Mouse (Mus musculus): ENCODE results near the gene Ddr2. TPM values are rescaled to one million over a fixed set of nuclear protein-coding genes. Genes with fewer than 3 reads are reported as not detected.
A peak's percentile ranks its signal among the peaks of the same experiment; 100 is the strongest.

Ddr2 gene
- polyA plus RNA-seq, 1 experiment from 2014 or later, result 53.6 TPM

GRCm38 (mm10) chr1:170042996-170043395, 67.6 kb downstream of the Ddr2 start:
- ATAC-seq (ENCODE audit: insufficient read depth), result no peak
- DNase-seq, result no peak
- no peak for TF ChIP-seq CTCF (IDR thresholded peaks at IDR 0.05; ENCODE audit: low read depth)
- no peak overlapping the region for H3K4me3 ChIP-seq (ENCODE audit: low read depth, low read length)
- no peaks in the 10 kb centered on the region for H3K4me1 ChIP-seq (ENCODE audit: insufficient read depth)
- WGBS, result 70% methylated on average over 5 of the region's 5 CpGs
- H3K27me3 ChIP-seq (ENCODE audit: insufficient read depth, low read length), result no peaks in the 10 kb centered on the region
- no peak overlapping the region for H3K9ac ChIP-seq
- H3K9me3 ChIP-seq (ENCODE audit: low read depth, low read length), result no peaks in the 10 kb centered on the region
- no peak overlapping the region for H3K27ac ChIP-seq (ENCODE audit: low read depth)
- H3K4me2 ChIP-seq, result no peak overlapping the region
- H3K36me3 ChIP-seq (ENCODE audit: insufficient read depth), result no peaks in the 10 kb centered on the region

- Histone ChIP-seq H3K27me3 (ENCODE audit: insufficient read depth, low read length) (no peaks in the 10 kb centered on the region), H3K27ac (ENCODE audit: low read depth) (no peak overlapping the region), H3K4me1 (ENCODE audit: insufficient read depth) (no peaks in the 10 kb centered on the region), H3K4me3 (ENCODE audit: low read depth, low read length) (no peak overlapping the region), H3K9me3 (ENCODE audit: low read depth, low read length) (no peaks in the 10 kb centered on the region), H3K9ac (no peak overlapping the region), H3K36me3 (ENCODE audit: insufficient read depth) (no peaks in the 10 kb centered on the region), H3K4me2 (no peak overlapping the region)
- DNase-seq (no peak), ATAC-seq (ENCODE audit: insufficient read depth) (no peak)
- 71% methylated on average over 4 of the region's 4 CpGs for WGBS
- no peak for TF ChIP-seq CTCF (IDR thresholded peaks at IDR 0.05; ENCODE audit: low read depth)
Observed at GRCm38 (mm10) chr1:170039402-170039801, 71.2 kb downstream of the Ddr2 start.

GRCm38 (mm10) chr1:170035575-170035974, 75.0 kb downstream of the Ddr2 start:
- WGBS, result 82% methylated on average over 3 of the region's 3 CpGs
- H3K4me3 ChIP-seq (ENCODE audit: low read depth, low read length), result no peak overlapping the region
- ATAC-seq (ENCODE audit: insufficient read depth) (no peak), DNase-seq (no peak)
- no peak overlapping the region for H3K27ac ChIP-seq (ENCODE audit: low read depth)
- no peaks in the 10 kb centered on the region for H3K4me1 ChIP-seq (ENCODE audit: insufficient read depth)
- H3K4me2 ChIP-seq, result no peak overlapping the region
- H3K27me3 ChIP-seq (ENCODE audit: insufficient read depth, low read length), result no peaks in the 10 kb centered on the region
- H3K9me3 ChIP-seq (ENCODE audit: low read depth, low read length), result no peaks in the 10 kb centered on the region
- H3K9ac ChIP-seq, result no peak overlapping the region
- no peak for TF ChIP-seq CTCF (IDR thresholded peaks at IDR 0.05; ENCODE audit: low read depth)
- H3K36me3 ChIP-seq (ENCODE audit: insufficient read depth), result no peaks in the 10 kb centered on the region

GRCm38 (mm10) chr1:170034961-170035360, 75.6 kb downstream of the Ddr2 start:
- H3K9ac ChIP-seq, result no peak overlapping the region
- no peak for ATAC-seq (ENCODE audit: insufficient read depth)
- 93% methylated on average over 4 of the region's 4 CpGs for WGBS
- H3K4me1 ChIP-seq (ENCODE audit: insufficient read depth), result no peaks in the 10 kb centered on the region
- H3K27ac ChIP-seq (ENCODE audit: low read depth), result no peak overlapping the region
- no peaks in the 10 kb centered on the region for H3K9me3 ChIP-seq (ENCODE audit: low read depth, low read length)
- H3K36me3 ChIP-seq (ENCODE audit: insufficient read depth), result no peaks in the 10 kb centered on the region
- no peak overlapping the region for H3K4me2 ChIP-seq
- no peak for DNase-seq
- no peak overlapping the region for H3K4me3 ChIP-seq (ENCODE audit: low read depth, low read length)
- no peak for TF ChIP-seq CTCF (IDR thresholded peaks at IDR 0.05; ENCODE audit: low read depth)
- no peaks in the 10 kb centered on the region for H3K27me3 ChIP-seq (ENCODE audit: insufficient read depth, low read length)

GRCm38 (mm10) chr1:170031656-170032055, 78.9 kb downstream of the Ddr2 start:
- no peak for TF ChIP-seq CTCF (IDR thresholded peaks at IDR 0.05; ENCODE audit: low read depth)
- H3K4me3 ChIP-seq (ENCODE audit: low read depth, low read length), result no peak overlapping the region
- H3K27ac ChIP-seq (ENCODE audit: low read depth), result no peak overlapping the region
- H3K27me3 ChIP-seq (ENCODE audit: insufficient read depth, low read length), result no peaks in the 10 kb centered on the region
- no peak overlapping the region for H3K9ac ChIP-seq
- H3K9me3 ChIP-seq (ENCODE audit: low read depth, low read length), result 0 out of 2 replicates have a peak, but pooled peaks cover 4% of the 10 kb centered on the region
- no peaks in the 10 kb centered on the region for H3K36me3 ChIP-seq (ENCODE audit: insufficient read depth)
- WGBS, result 81% methylated on average over 3 of the region's 3 CpGs
- H3K4me1 ChIP-seq (ENCODE audit: insufficient read depth), result no peaks in the 10 kb centered on the region
- DNase-seq (no peak), ATAC-seq (ENCODE audit: insufficient read depth) (no peak)
- H3K4me2 ChIP-seq, result no peak overlapping the region

GRCm38 (mm10) chr1:170014784-170015183, 95.8 kb downstream of the Ddr2 start:
- H3K27me3 ChIP-seq (ENCODE audit: insufficient read depth, low read length), result no peaks in the 10 kb centered on the region
- WGBS, result 91% methylated on average over 3 of the region's 3 CpGs
- 0 out of 2 replicates have a peak, but pooled peaks cover 3% of the 10 kb centered on the region for H3K36me3 ChIP-seq (ENCODE audit: insufficient read depth)
- no peak for TF ChIP-seq CTCF (IDR thresholded peaks at IDR 0.05; ENCODE audit: low read depth)
- H3K4me2 ChIP-seq, result no peak overlapping the region
- H3K9me3 ChIP-seq (ENCODE audit: low read depth, low read length), result peaks cover 19% of the 10 kb centered on the region
- H3K4me1 ChIP-seq (ENCODE audit: insufficient read depth), result no peaks in the 10 kb centered on the region
- ATAC-seq (ENCODE audit: insufficient read depth) (no peak; the same call in 1 of the 2 replicates), DNase-seq (no peak)
- H3K9ac ChIP-seq, result no peak overlapping the region
- H3K27ac ChIP-seq (ENCODE audit: low read depth), result no peak overlapping the region
- H3K4me3 ChIP-seq (ENCODE audit: low read depth, low read length), result no peak overlapping the region

- Histone ChIP-seq H3K27me3 (ENCODE audit: insufficient read depth, low read length) (no peaks in the 10 kb centered on the region), H3K36me3 (ENCODE audit: insufficient read depth) (no peaks in the 10 kb centered on the region), H3K27ac (ENCODE audit: low read depth) (no peak overlapping the region), H3K4me1 (ENCODE audit: insufficient read depth) (0 out of 2 replicates have a peak, but pooled peaks cover 4% of the 10 kb centered on the region), H3K9me3 (ENCODE audit: low read depth, low read length) (no peaks in the 10 kb centered on the region), H3K9ac (no peak overlapping the region), H3K4me3 (ENCODE audit: low read depth, low read length) (no peak overlapping the region), H3K4me2 (no peak overlapping the region)
- DNase-seq (peak; percentile 23), ATAC-seq (ENCODE audit: insufficient read depth) (no peak)
- no peak for TF ChIP-seq CTCF (IDR thresholded peaks at IDR 0.05; ENCODE audit: low read depth)
- WGBS, result 89% methylated on average over 15 of the region's 15 CpGs
Observed at GRCm38 (mm10) chr1:170010716-170011505, 99.7 kb downstream of the Ddr2 start.

Measured in lung, embryonic 14.5 days (tissue).